Mouse (Mus musculus): Measurements from ENCODE around the gene Lman1l.

DNA sequence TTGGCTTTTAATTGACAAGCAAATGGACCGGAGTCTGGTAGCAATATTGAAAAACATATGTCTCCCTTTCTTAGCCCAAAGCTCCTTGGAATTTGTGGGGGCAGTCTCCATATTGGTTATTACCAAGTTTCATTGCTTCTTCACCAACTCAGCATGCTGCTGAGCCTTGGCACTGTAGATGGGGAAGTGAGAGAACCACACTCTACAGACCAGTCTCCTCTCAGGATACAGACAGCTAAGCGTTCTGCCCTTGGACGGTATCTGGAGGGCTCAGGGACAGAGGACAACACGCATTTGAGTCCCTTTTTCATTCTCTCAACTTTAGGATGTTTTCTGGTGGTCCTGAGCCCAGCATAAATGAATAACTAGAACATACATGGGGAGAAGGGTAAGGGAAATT is 61.9 kb downstream of the Lman1l start:
- TF ChIP-seq CTCF (IDR thresholded peaks at IDR 0.05; ENCODE audit: low read depth) = no peak
- no peak for TF ChIP-seq EP300 (IDR thresholded peaks at IDR 0.05; ENCODE audit: low read depth)
